Mouse (Mus musculus) T-helper 1 cell (primary cell): ENCODE measurements at regions not wholly inside any gene's neighbourhood (a gene's known extent, or its start where the extent isn't known, plus 50 kb on each side); places are given as distances from the start of the nearest gene placed in this dataset.
"Not testable (repeated sequence)": the region's sequence is repeated elsewhere in the genome, so short reads cannot be mapped to it uniquely, and the experiment has no call there.

Source experiments
- in situ Hi-C: fragments of 300-600 bp; cut with MboI, MseI; formaldehyde crosslinking; loops from one replicate; pipeline ENCODE4 v1.15.1; 2025; ENCODE audit warnings: high pct_unique_total_duplicates

- in situ Hi-C loops: loop anchor here (5.0 kb wide), 2 partner anchors 1357 to 1898 kb away; no protein-coding TSS in a partner anchor
These were observed 461.1 kb downstream of the Gm21863 start for GRCm38 (mm10) chr12:20415397-20415796.

GRCm38 (mm10) chr12:20426359-20426758 lies 472.1 kb downstream of the Gm21863 start:
- in situ Hi-C loops: not testable (repeated sequence)

- in situ Hi-C loops: not testable (repeated sequence)
These were observed 510.3 kb downstream of the Gm21863 start for GRCm38 (mm10) chr12:20464585-20464984.
